Mouse (Mus musculus) forebrain, embryonic 13.5 days (tissue): Measurements from ENCODE around the gene Ucp1. TPM values are rescaled to one million over a fixed set of nuclear protein-coding genes. Genes with fewer than 3 reads are reported as not detected.

Source experiments
- ATAC-seq: fragments of 200-750 bp; cut with Nextera tagmentation; 2 replicates; pipeline ENCODE4 v1.8.0; 2017
- H3K27ac ChIP-seq: fragments of 300-500 bp; sonication (generic); 2 replicates; pipeline ENCODE4 v1.5.1; 2015; ENCODE audit warnings: inconsistent platforms, mild to moderate bottlenecking, moderate library complexity
- H3K27me3 ChIP-seq: fragments of 300-500 bp; sonication (generic); 2 replicates; pipeline ENCODE4 v1.6.1; 2015; ENCODE audit warnings: mild to moderate bottlenecking, inconsistent platforms
- H3K36me3 ChIP-seq: fragments of 300-500 bp; sonication (generic); 2 replicates; pipeline ENCODE4 v1.6.1; 2015; ENCODE audit warnings: mild to moderate bottlenecking, inconsistent platforms; ENCODE audit not compliant: poor library complexity, severe bottlenecking
- H3K4me1 ChIP-seq: fragments of 300-500 bp; sonication (generic); 2 replicates; pipeline ENCODE4 v1.6.1; 2015; ENCODE audit warnings: inconsistent platforms
- H3K4me2 ChIP-seq: fragments of 300-500 bp; sonication (generic); 2 replicates; pipeline ENCODE4 v1.6.1; 2015; ENCODE audit warnings: inconsistent platforms, mild to moderate bottlenecking, moderate library complexity
- H3K4me3 ChIP-seq: fragments of 300-500 bp; sonication (generic); 2 replicates; pipeline ENCODE4 v1.5.1; 2015; ENCODE audit warnings: mild to moderate bottlenecking, inconsistent platforms
- H3K9ac ChIP-seq: fragments of 300-500 bp; sonication (generic); 2 replicates; pipeline ENCODE4 v1.6.1; 2015; ENCODE audit warnings: mild to moderate bottlenecking, inconsistent platforms
- H3K9me3 ChIP-seq: fragments of 300-500 bp; sonication (generic); replicated peaks from 2 replicates; pipeline ENCODE4 v1.6.1; 2016; ENCODE audit warnings: inconsistent platforms
- WGBS: fragments of 180-500 bp; shearing (Covaris S2); methylation state at CpG from one replicate; pipeline ENCODE4 v1.1.7; 2015; 5-methylcytosine and 5-hydroxymethylcytosine counted together
- polyA plus RNA-seq: library from polyadenylated mRNA; unstranded; fragments of >200 nt; fragmentation: Nextera tagmentation; extraction: Ambion mirVana; gene quantifications from 2 replicates; pipeline ENCODE4 v1.2.1, GENCODE M21; 2015

Ucp1 gene
- not detected in 2 replicates for polyA plus RNA-seq

DNA sequence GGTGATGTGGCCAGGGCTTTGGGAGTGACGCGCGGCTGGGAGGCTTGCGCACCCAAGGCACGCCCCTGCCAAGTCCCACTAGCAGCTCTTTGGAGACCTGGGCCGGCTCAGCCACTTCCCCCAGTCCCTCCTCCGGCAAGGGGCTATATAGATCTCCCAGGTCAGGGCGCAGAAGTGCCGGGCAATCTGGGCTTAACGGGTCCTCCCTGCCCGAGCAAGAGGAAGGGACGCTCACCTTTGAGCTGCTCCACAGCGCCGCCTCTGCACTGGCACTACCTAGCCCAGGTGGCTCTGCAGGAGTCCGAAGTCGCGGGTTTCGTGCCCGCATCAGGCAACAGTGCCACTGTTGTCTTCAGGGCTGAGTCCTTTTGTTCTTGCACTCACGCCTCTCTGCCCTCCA, at the start of gene Ucp1:
Gene Ucp1 (plus strand): TSS at position 177 of the 400 bp plus-strand sequence.
- Histone ChIP-seq H3K9me3 (no peaks in the 10 kb centered on the region), H3K36me3 (no peaks in the 10 kb centered on the region), H3K27ac (no peak within 1 kb of the TSS), H3K27me3 (peaks cover 21% of the 10 kb centered on the region), H3K9ac (no peak within 1 kb of the TSS), H3K4me2 (peak within 1 kb of the TSS; percentile 55), H3K4me1 (peaks cover 7% of the 10 kb centered on the region; the same call in 1 of the 2 replicates), H3K4me3 (peak within 1 kb of the TSS; percentile 22)
- 3% methylated on average over 20 of the region's 20 CpGs for WGBS
- no peak for ATAC-seq

DNA sequence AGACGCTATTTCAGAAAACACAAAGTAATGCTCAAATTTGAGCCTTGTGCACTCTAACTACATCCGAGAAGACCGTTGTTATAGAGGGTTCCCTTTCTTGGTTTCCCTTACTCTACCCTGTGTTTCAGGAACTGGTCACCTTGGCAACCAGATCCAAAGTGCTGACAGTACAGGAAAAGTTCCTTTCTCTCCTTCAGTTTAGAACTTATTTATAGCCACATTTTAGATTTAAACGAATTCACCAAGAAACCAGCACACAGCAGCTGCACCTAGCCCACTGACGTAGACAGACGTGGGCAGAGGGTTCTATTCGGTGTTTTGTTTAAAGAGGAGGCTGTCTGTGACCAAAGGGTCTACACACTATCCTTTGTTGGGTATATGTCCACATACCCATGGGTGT, 46.0 kb upstream of the Ucp1 start:
- no peak overlapping the region for H3K9ac ChIP-seq
- H3K9me3 ChIP-seq, result no peaks in the 10 kb centered on the region
- no peaks in the 10 kb centered on the region for H3K4me1 ChIP-seq
- no peak overlapping the region for H3K4me3 ChIP-seq
- WGBS, result 93% methylated on average over 7 of the region's 7 CpGs
- no peak overlapping the region for H3K4me2 ChIP-seq
- H3K27ac ChIP-seq, result no peak overlapping the region
- H3K27me3 ChIP-seq, result no peaks in the 10 kb centered on the region
- ATAC-seq, result no peak
- H3K36me3 ChIP-seq, result peaks cover 36% of the 10 kb centered on the region

DNA sequence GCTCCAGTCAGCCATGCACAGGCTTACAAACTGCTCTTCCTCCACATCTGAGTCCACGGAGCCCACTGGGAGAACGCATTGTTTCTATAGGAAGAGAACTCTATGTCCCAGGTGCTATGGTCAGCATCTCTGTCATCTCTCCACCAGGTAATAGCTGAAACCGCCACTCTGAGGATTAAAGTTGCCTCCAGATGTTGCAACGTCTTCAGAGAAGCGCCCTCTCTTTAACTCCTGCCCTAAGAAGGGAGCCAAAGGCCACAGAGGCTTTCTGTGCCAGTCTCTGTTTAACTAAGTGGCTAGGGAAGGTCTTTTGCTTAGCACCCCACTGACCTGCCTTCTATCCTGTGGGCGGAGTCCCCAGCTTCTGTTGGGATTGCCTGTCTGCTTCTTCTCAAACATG, 39.3 kb upstream of the Ucp1 start:
- no peaks in the 10 kb centered on the region for H3K9me3 ChIP-seq
- 76% methylated on average over 6 of the region's 6 CpGs for WGBS
- H3K27ac ChIP-seq, result no peak overlapping the region
- ATAC-seq, result no peak
- no peak overlapping the region for H3K4me3 ChIP-seq
- peaks cover 58% of the 10 kb centered on the region for H3K36me3 ChIP-seq
- no peak overlapping the region for H3K9ac ChIP-seq
- peaks cover 6% of the 10 kb centered on the region; the same call in 1 of the 2 replicates for H3K4me1 ChIP-seq
- no peak overlapping the region for H3K4me2 ChIP-seq
- no peaks in the 10 kb centered on the region for H3K27me3 ChIP-seq

DNA sequence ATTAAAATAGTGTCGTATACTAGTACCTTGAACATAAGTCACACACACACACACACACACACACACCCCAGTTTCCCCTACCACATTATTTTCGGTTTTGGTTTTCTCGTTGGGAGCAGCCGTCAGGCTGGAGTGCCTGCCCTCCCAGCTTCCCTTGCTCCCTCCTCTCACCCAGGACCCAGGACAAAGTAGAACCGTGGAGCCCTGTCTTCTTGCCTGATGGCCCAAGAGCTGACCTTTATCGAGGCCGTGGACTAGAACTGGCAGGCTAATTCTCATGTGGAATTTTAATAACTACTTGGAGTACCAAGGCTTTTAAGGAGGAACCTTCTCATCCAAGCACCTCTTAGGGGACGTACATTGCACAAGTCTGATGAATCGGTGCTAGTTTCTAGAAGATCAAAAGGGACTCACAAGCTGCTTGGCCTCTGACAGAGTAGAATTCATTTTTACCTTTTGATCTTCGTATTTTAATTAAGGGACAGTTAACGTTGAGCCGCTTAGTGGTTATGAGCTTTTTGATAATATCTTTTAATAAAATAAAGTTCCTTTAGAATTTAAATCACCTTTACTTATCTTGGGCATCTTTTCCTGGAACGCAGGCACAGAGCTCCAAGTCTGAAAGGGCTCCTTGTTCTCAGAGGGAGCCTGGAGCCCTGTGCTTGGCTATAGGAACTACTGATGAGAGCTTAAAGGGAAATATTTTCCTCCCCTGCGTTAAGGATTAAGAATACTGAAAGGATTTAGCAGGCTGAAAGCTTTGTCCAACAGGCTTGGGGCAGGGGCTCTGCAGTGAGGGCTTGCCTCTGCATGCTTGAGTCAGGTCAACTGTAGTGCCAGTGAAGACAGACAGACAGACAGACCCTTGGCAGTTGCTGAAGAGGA, 38.5 kb upstream of the Ucp1 start:
- H3K27me3 ChIP-seq, result no peaks in the 10 kb centered on the region
- H3K27ac ChIP-seq, result no peak overlapping the region
- 30% methylated on average over 14 of the region's 14 CpGs for WGBS
- H3K36me3 ChIP-seq, result peaks cover 64% of the 10 kb centered on the region
- no peak for ATAC-seq
- no peak overlapping the region for H3K9ac ChIP-seq
- H3K4me3 ChIP-seq, result no peak overlapping the region
- no peaks in the 10 kb centered on the region for H3K9me3 ChIP-seq
- H3K4me2 ChIP-seq, result no peak overlapping the region
- peaks cover 6% of the 10 kb centered on the region; the same call in 1 of the 2 replicates for H3K4me1 ChIP-seq

DNA sequence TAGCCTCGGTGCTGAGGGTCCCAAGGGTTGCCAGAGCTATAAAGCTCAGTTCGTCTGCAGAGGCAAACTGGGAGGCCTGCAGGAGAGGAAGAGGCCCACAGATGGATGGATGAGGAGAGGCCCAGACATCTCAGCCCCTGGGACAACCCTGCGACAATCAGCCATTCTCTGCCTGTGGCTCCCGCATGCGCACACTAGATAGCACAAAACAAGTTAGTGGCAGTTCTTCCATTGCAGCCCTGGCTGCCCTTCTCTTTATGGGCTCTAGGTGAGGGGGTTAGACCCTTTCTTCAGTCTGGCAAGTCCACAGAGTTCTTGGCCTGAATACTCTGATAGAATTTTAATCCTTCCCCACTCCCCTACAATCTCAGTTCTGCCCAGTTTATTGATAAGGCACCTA, 37.4 kb upstream of the Ucp1 start:
- Histone ChIP-seq H3K36me3 (peaks cover 64% of the 10 kb centered on the region), H3K4me1 (peaks cover 6% of the 10 kb centered on the region; the same call in 1 of the 2 replicates), H3K27me3 (no peaks in the 10 kb centered on the region), H3K4me2 (no peak overlapping the region), H3K4me3 (no peak overlapping the region), H3K27ac (no peak overlapping the region), H3K9me3 (no peaks in the 10 kb centered on the region), H3K9ac (no peak overlapping the region)
- no peak for ATAC-seq
- 83% methylated on average over 5 of the region's 5 CpGs for WGBS

DNA sequence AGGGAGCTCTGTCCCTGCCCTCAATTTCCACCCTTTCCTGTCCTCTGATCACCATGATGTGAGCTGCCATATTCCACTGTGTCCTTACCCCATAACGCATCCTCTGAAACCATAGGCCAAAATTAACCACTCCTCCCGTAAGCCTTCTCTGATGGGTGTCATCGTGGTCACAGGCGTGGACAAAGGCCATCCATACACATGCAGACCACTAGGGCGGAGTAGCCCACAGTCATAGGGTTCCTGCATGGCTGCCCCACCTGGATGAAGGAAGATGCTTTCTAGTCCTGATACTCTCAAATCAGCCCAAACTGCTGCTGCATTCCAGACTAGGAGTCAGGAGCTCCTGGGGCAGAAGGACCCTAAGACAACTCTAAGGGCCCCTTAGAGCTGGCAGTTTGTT, 32.5 kb upstream of the Ucp1 start:
- Histone ChIP-seq H3K9ac (no peak overlapping the region), H3K36me3 (peaks cover 69% of the 10 kb centered on the region), H3K27me3 (no peaks in the 10 kb centered on the region), H3K4me2 (no peak overlapping the region), H3K4me3 (no peak overlapping the region), H3K27ac (no peak overlapping the region), H3K9me3 (no peaks in the 10 kb centered on the region), H3K4me1 (no peaks in the 10 kb centered on the region)
- WGBS, result 94% methylated on average over 5 of the region's 5 CpGs
- no peak for ATAC-seq

DNA sequence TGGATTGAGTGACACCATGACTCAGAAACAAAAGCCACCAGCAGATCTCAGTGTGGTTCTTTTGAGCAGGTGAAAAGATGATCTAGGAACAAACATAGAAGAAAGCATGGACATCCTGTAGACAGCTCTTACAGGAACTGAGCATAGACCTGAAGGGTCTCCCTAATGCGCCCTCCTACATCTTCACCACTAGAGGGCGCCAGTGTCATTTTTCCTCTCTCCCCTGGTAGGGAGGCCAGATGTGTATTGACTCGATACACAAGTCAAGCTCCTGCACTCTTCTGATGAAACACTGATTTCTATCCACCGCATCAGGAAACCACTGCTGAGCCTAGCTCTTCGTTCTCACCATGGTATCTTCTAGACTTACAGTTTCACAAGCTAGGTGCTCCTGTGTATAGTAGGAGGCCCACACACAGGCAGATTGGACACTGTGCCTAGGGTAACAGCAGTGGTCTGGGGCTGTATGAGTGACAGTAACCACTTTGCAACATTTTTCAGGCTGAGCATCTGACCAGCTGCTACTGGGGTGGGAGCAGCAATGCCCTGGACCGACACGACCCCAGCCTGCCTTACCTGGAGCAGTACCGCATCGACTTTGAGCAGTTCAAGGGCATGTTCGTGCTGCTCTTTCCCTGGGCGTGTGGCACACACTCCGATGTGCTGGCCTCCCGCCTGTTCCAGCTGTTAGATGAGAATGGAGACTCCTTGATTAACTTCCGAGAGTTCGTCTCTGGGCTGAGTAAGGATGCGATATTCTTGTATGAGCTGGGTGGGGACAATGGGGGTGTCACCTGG, 29.5 kb upstream of the Ucp1 start:
- no peak overlapping the region for H3K4me2 ChIP-seq
- H3K27me3 ChIP-seq, result no peaks in the 10 kb centered on the region
- ATAC-seq, result peak; percentile 84
- WGBS, result 71% methylated on average over 16 of the region's 16 CpGs
- H3K4me3 ChIP-seq, result no peak overlapping the region
- no peak overlapping the region for H3K9ac ChIP-seq
- peaks cover 60% of the 10 kb centered on the region for H3K36me3 ChIP-seq
- H3K4me1 ChIP-seq, result no peaks in the 10 kb centered on the region
- no peak overlapping the region for H3K27ac ChIP-seq
- H3K9me3 ChIP-seq, result no peaks in the 10 kb centered on the region

DNA sequence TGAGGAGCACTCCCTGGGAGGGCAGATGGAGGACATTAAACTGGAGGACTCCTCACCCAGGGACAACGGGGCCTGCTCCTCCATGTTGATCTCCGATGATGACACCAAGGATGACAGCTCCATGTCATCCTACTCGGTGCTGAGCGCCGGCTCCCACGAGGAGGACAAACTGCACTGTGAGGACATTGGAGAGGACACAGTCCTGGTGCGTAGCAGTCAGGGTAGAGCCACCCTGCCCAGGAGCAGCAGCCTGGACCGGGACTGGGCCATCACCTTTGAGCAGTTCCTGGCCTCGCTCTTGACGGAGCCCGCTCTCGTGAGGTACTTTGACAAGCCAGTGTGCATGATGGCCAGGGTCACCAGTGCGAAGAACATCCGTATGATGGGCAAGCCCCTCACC, 19.0 kb upstream of the Ucp1 start:
- H3K27me3 ChIP-seq, result no peaks in the 10 kb centered on the region
- no peak overlapping the region for H3K4me2 ChIP-seq
- no peaks in the 10 kb centered on the region for H3K4me1 ChIP-seq
- 98% methylated on average over 14 of the region's 14 CpGs for WGBS
- no peaks in the 10 kb centered on the region for H3K9me3 ChIP-seq
- peaks cover 68% of the 10 kb centered on the region for H3K36me3 ChIP-seq
- H3K27ac ChIP-seq, result no peak overlapping the region
- H3K9ac ChIP-seq, result no peak overlapping the region
- no peak for ATAC-seq
- no peak overlapping the region for H3K4me3 ChIP-seq

DNA sequence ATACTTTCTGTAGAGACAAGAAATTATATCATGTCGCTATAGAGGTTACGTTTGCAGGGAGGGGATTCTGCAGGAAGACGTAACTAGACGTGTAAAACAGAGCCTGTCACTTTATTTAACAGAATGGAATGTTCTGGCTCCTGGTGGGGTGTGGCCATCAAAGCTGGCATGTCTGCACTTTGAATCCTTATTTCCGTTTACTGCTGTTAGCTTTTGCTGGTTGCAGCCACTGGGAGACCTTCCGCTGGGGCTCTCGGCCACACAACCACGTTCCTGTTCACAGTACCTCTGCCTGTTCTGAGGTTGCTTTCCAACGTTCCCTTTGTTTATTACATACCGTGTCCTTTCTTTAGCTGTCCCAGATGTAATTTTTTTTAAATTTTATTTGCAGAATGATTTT, 17.7 kb upstream of the Ucp1 start:
- Histone ChIP-seq H3K4me2 (no peak overlapping the region), H3K4me3 (no peak overlapping the region), H3K9me3 (no peaks in the 10 kb centered on the region), H3K4me1 (no peaks in the 10 kb centered on the region), H3K27ac (no peak overlapping the region), H3K27me3 (no peaks in the 10 kb centered on the region), H3K36me3 (peaks cover 56% of the 10 kb centered on the region), H3K9ac (no peak overlapping the region)
- 88% methylated on average over 10 of the region's 10 CpGs for WGBS
- no peak for ATAC-seq

DNA sequence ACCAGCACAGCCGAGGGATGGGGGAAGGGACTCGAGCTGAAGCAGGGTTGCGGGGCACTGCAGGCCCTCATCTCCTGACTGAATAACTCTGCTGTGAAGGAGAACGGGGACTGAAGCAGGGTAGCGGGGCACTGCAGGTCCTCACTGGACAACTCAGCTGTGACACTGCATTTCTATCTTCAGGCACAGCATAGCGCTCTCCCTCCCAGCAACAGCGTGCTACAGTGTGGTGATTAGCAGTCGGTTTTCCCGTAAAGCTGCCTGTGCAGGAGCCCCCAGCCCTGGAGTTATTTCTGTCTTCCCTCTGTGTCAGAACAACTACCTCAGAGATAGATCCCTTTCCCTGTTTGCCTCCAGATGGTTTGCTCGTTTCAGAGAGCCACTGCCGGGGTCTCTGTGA, 15.7 kb upstream of the Ucp1 start:
- Histone ChIP-seq H3K27ac (no peak overlapping the region), H3K9me3 (no peaks in the 10 kb centered on the region), H3K4me2 (no peak overlapping the region), H3K4me3 (no peak overlapping the region), H3K27me3 (no peaks in the 10 kb centered on the region), H3K4me1 (no peaks in the 10 kb centered on the region), H3K36me3 (peaks cover 39% of the 10 kb centered on the region), H3K9ac (no peak overlapping the region)
- WGBS, result 77% methylated on average over 11 of the region's 11 CpGs
- no peak for ATAC-seq

DNA sequence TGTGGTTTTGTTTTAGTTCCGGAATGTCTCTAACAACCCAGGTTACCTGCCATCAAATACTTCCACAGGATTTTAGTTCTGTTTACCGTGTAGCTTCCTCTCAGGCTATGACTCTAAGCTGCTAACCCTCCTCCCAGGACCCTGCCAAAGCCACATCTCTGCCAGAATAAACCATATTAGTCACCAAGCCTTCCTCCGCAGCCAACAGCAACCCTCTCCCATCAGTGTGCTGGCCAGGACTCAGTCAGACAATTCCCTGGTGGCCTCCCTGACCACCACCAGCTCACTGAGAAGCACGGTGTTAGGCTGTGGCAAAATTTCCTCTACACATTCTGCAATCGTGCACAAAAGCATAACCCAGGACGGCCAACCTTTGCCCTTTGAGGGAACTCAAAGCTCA, 11.7 kb upstream of the Ucp1 start:
- Histone ChIP-seq H3K9me3 (no peaks in the 10 kb centered on the region), H3K27me3 (no peaks in the 10 kb centered on the region), H3K4me2 (no peak overlapping the region), H3K27ac (no peak overlapping the region), H3K36me3 (peaks cover 11% of the 10 kb centered on the region), H3K4me1 (no peaks in the 10 kb centered on the region), H3K4me3 (no peak overlapping the region), H3K9ac (no peak overlapping the region)
- 89% methylated on average over 6 of the region's 6 CpGs for WGBS
- ATAC-seq, result no peak

DNA sequence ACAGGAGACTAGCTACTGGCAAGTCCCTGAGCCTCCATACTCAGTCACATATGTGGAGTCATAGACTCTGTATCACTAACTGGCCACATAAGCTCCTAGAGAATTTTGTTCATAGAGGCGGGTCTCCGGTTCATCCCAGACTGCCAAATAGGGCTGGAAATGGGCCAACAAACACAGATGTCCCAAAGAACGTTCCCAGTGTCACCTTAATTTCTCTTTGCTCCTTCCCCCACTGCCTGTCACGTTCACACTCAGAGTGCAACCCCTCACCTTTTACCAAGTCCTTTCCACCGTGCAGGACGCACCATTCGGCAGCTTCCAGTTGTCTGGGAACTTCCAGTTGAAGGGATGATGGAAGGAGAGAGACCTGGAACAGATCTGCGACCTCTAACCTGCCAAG, 4.8 kb upstream of the Ucp1 start:
- WGBS, result 79% methylated on average over 8 of the region's 8 CpGs

More for the DNA sequence above, 4.8 kb upstream of the Ucp1 start:
- no peak overlapping the region for H3K27ac ChIP-seq
- H3K36me3 ChIP-seq, result no peaks in the 10 kb centered on the region
- H3K4me1 ChIP-seq, result peaks cover 7% of the 10 kb centered on the region; the same call in 1 of the 2 replicates
- no peak overlapping the region for H3K4me3 ChIP-seq
- H3K4me2 ChIP-seq, result no peak overlapping the region
- peaks cover 11% of the 10 kb centered on the region for H3K27me3 ChIP-seq
- no peak overlapping the region for H3K9ac ChIP-seq
- no peak for ATAC-seq
- no peaks in the 10 kb centered on the region for H3K9me3 ChIP-seq
